Mouse (Mus musculus) mammary gland, adult 2 months (tissue): Measurements from ENCODE around the gene Gm17655. TPM values are rescaled to one million over a fixed set of nuclear protein-coding genes. Genes with fewer than 3 reads are reported as not detected.

ENCODE experiments used
- polyA plus RNA-seq: library from polyadenylated mRNA; depleted of rRNA; stranded (reverse); fragments of >200 nt; gene quantifications from 2 replicates; pipeline ENCODE4 v1.2.3, GENCODE M21; 2012; ENCODE audit warnings: low replicate concordance; rRNA removed

Gm17655 gene
- polyA plus RNA-seq = 0.68 TPM in 1 of 2 replicates, not detected in the other

DNA sequence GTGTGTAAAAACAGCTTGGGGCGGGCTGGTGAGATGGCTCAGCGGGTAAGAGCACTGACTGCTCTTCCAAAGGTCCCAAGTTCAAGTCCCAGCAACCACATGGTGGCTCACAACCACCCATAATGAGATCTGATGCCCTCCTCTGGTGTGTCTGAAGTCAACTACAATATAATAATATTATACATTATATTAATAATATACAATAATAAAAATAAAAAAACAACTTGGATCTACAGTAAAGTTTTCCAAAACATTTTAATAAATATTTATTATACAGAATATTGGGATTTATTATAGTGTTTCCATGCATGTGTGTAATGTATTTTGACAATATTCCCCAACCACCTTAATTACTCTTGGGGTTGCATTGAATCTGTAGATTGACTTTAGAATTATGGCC is at the start of gene Gm17655:
Gm17655 (minus strand) TSS at position 101 of the 400 bp plus-strand sequence.

DNA sequence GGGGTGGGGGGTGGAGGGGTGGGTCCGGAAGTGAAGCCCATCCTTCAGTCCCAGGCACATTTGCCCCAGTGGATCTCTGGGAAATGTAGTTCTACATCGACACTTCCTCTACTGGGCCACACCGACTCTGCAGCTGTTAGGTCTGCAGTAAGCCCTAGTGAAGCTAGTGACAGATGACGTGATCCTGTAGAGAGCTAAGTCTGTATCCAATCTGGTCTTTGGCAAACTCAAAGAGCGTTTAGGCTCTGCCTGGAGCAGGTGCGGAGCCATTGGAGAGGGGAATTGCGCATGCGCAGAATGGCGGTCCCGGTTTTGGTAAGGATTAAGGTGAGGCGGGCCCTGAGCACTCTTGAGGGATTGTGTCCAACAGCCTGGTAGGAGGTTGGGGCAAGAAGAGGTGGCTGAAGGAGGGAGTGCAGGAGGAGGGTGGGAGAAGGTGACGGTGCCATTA is 37.7 kb upstream of the Gm17655 start, which contains the start of gene Zfp605:
Zfp605 (plus strand) TSS at position 102 of the 451 bp plus-strand sequence.

DNA sequence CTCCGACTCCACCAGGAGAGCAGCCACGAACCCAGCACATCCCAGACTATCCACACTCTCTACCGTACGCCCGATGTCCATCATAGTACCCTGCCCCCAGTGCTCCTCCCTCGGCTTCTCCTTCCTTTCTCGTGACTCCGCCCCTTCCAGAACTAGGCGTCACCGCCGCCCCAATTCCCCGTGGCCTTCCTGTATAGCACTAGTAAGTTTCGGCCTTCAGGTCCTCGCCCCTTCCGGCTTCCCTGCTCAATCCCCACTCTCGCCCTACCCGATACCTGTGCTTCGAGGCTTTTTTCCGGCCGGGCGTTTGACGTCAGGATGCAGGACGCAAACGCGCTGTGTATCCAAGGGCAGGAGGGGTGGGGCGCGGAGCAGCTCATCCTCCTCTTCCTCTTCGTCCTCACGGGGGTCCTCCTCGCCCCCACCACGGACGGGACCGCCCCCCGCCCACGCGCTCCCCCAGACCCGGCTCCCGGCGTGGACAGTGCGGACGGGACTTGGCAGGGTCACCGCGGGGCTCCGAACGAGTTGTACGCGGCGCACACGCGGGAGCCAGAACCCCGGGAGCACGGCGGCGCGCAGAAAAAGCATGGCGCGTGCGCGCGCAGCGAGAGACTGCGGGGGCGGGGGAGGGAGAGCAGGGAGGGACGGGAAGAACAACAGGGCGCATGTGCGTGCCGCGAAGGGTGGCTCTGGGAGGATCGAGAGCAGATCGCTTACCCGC is 35.4 kb upstream of the Gm17655 start, which contains the start of gene Gtpbp6:
Gtpbp6 (minus strand) TSS at position 617 of the 724 bp plus-strand sequence.

DNA sequence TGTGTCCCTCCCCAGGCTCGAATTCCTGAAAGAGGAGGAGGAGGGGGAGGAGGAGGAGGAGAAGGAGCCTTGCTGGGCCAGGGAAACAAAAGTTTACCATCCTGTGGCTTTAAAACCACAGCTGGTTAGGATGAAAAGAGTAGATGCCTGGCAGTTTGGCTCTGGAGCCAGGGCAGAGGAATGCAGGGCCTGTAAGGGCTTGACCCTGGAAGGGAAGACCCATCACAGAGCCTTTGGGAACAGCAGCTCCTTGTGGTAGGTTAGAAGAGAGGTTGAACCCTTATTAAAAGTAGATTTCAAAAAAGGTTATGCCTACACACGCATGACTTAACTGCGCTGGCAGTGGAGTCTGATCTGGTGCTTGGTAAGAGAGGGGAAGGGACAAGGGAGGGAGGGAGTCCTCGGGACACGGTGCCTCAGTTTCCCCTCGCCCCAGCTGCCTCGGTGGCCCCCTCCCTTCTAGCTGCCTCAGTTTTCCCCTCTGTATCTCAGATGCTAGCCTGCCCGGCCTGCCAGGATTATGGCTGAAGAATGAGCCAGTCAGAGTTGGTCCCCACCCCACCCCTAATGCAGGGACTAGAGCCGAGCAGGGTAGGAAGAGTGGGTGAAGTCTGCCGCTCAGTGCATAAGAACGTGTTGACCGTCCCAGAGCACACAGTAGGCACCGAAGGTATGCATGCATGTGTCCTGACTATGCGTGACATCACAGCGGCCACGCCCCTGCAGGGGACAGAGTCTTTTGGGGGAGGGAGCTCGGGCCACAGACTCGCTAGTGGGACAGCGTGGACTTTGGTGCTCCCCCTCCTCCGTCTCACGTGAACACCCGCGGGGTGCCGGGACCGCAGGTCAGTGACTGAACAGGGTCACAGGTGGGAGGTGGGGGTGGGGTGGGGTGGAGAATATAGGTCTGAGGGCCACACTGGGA is 27.6 kb upstream of the Gm17655 start, which contains the start of gene Plcxd1:
Plcxd1 (plus strand) TSS at position 314 of the 925 bp plus-strand sequence.

DNA sequence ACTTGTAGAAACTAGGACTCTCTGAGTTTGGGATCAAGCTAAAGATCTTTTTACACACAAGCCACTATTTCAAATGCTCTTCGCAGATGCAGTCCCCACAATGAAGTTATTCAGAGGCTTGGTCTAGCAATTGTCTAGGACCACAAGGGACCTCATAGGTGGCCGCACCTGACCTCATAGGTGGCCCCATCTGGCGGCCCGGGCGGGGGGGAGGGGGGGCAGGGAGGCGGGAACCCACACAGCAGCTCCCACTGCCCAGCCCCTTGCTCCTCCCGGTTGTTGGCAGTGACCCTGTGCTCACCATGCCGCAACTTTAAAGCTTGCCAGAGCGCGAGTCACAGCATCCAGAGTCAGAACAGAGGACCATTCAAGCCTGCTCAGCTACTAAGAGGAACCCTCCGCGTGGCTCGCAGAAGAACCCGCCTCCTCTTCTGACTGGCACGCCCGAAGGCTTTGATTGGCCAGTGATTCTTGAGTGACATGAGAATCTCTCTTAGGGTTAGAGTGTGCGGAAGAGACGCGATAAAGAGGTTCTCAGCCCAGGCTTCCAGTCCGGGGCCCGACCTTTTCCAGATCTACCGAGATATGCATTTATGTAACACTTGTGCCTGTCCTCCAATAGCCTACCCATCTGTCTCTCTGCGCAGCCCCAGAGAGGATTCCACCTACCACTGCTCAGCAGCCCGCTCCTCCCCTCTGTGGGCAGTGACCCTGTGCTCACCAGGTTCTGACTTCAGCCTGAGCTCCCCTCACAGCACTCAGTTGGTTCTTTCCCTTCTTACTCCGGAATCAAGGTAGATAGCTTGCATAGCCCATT is 21.9 kb upstream of the Gm17655 start, which contains the start of gene Gm35315:
Gm35315 (minus strand) TSS at position 391 of the 817 bp plus-strand sequence.

Other genes with a start within 250 kb of the Gm17655 start
- gene Gm15446, start 149.1 kb downstream of the Gm17655 start, polyA plus RNA-seq = 1.3 and 3.5 TPM in 2 replicates
- 1.6 and 8.3 TPM in 2 replicates for gene Zfp932, start 76.0 kb downstream of the Gm17655 start, polyA plus RNA-seq
- 0.06 and 0.22 TPM in 2 replicates for gene Gm35315, start 21.9 kb upstream of the Gm17655 start, polyA plus RNA-seq
- gene Plcxd1, start 27.5 kb upstream of the Gm17655 start, polyA plus RNA-seq = 3.6 and 4.3 TPM in 2 replicates
- 96.9 and 180 TPM in 2 replicates for gene Gtpbp6, start 35.7 kb upstream of the Gm17655 start, polyA plus RNA-seq
- 0.18 and 0.70 TPM in 2 replicates for gene Zfp605, start 37.6 kb upstream of the Gm17655 start, polyA plus RNA-seq
- gene Chfr, start 63.3 kb upstream of the Gm17655 start, polyA plus RNA-seq = 47.0 and 73.3 TPM in 2 replicates
- 6.5 and 8.6 TPM in 2 replicates for gene Golga3, start 104.2 kb upstream of the Gm17655 start, polyA plus RNA-seq
- 10.1 and 12.8 TPM in 2 replicates for gene Ankle2, start 158.5 kb upstream of the Gm17655 start, polyA plus RNA-seq
- gene Pgam5, start 197.4 kb upstream of the Gm17655 start, polyA plus RNA-seq = 18.0 and 26.8 TPM in 2 replicates
- gene Pxmp2, start 213.7 kb upstream of the Gm17655 start, polyA plus RNA-seq = 14.3 and 29.8 TPM in 2 replicates
- gene Pole, start 213.8 kb upstream of the Gm17655 start, polyA plus RNA-seq = 3.5 and 4.5 TPM in 2 replicates